Mouse (Mus musculus): Measurements from ENCODE around the gene Atg5. TPM values are rescaled to one million over a fixed set of nuclear protein-coding genes. Genes with fewer than 3 reads are reported as not detected.

The Atg5 gene
- polyA plus RNA-seq, 1 experiment from 2014 or later, result 49.2 TPM

- Histone ChIP-seq H3K27me3 (no peaks in the 10 kb centered on the region), H3K9me3 (no peaks in the 10 kb centered on the region), H3K4me3 (no peak overlapping the region), H3K4me1 (0 out of 2 replicates have a peak, but pooled peaks cover 6% of the 10 kb centered on the region), H3K4me2 (no peak overlapping the region), H3K9ac (no peak overlapping the region), H3K36me3 (no peaks in the 10 kb centered on the region), H3K27ac (no peak overlapping the region)
- no peak for ATAC-seq (ENCODE audit: insufficient number of reproducible peaks, low FRiP score, low TSS enrichment, low read depth)
- 54% methylated on average over 13 of the region's 13 CpGs for WGBS
Observed at GRCm38 (mm10) chr10:44400602-44401001, 132.4 kb downstream of the Atg5 start.

GRCm38 (mm10) chr10:44401600-44401999, 133.4 kb downstream of the Atg5 start:
- Histone ChIP-seq H3K27ac (no peak overlapping the region), H3K9ac (no peak overlapping the region), H3K36me3 (no peaks in the 10 kb centered on the region), H3K4me2 (no peak overlapping the region), H3K4me3 (no peak overlapping the region), H3K27me3 (no peaks in the 10 kb centered on the region), H3K9me3 (no peaks in the 10 kb centered on the region), H3K4me1 (0 out of 2 replicates have a peak, but pooled peaks cover 6% of the 10 kb centered on the region)
- ATAC-seq (ENCODE audit: insufficient number of reproducible peaks, low FRiP score, low TSS enrichment, low read depth), result no peak
- WGBS, result 47% methylated on average over 10 of the region's 10 CpGs

GRCm38 (mm10) chr10:44403415-44403814, 135.3 kb downstream of the Atg5 start:
- no peak overlapping the region for H3K27ac ChIP-seq
- H3K9me3 ChIP-seq, result no peaks in the 10 kb centered on the region
- ATAC-seq (ENCODE audit: insufficient number of reproducible peaks, low FRiP score, low TSS enrichment, low read depth), result no peak
- no peak overlapping the region for H3K9ac ChIP-seq
- no peaks in the 10 kb centered on the region for H3K27me3 ChIP-seq
- no peaks in the 10 kb centered on the region for H3K36me3 ChIP-seq
- WGBS, result 65% methylated on average over 7 of the region's 7 CpGs
- H3K4me1 ChIP-seq, result 0 out of 2 replicates have a peak, but pooled peaks cover 6% of the 10 kb centered on the region
- no peak overlapping the region for H3K4me2 ChIP-seq
- no peak overlapping the region for H3K4me3 ChIP-seq

- Histone ChIP-seq H3K9ac (no peak overlapping the region), H3K4me3 (no peak overlapping the region), H3K36me3 (no peaks in the 10 kb centered on the region), H3K9me3 (no peaks in the 10 kb centered on the region), H3K4me1 (peaks cover 10% of the 10 kb centered on the region), H3K27ac (no peak overlapping the region), H3K4me2 (no peak overlapping the region), H3K27me3 (no peaks in the 10 kb centered on the region)
- no peak for ATAC-seq (ENCODE audit: insufficient number of reproducible peaks, low FRiP score, low TSS enrichment, low read depth)
- 28% methylated on average over 10 of the region's 10 CpGs for WGBS
Observed at GRCm38 (mm10) chr10:44409054-44409453, 140.9 kb downstream of the Atg5 start.

- H3K4me3 ChIP-seq, result no peak overlapping the region
- H3K27ac ChIP-seq, result no peak overlapping the region
- no peak for ATAC-seq (ENCODE audit: insufficient number of reproducible peaks, low FRiP score, low TSS enrichment, low read depth)
- H3K9ac ChIP-seq, result no peak overlapping the region
- H3K27me3 ChIP-seq, result no peaks in the 10 kb centered on the region
- H3K4me1 ChIP-seq, result peaks cover 10% of the 10 kb centered on the region
- H3K36me3 ChIP-seq, result no peaks in the 10 kb centered on the region
- WGBS, result 60% methylated on average over 11 of the region's 11 CpGs
- no peak overlapping the region for H3K4me2 ChIP-seq
- H3K9me3 ChIP-seq, result no peaks in the 10 kb centered on the region
Observed at GRCm38 (mm10) chr10:44409958-44410357, 141.8 kb downstream of the Atg5 start.

MicroRNAs within 50 kb of the gene (microRNA counts, 519-probe panel; counts per million panel counts)
- microRNA mmu-miR-1929, result 1,953 counts per million, percentile 34 among the panel's probes with 10 or more counts

Small RNA genes within 50 kb of the gene (microRNA-seq; reads per million reads assigned to microRNA genes)
- gene Mir1929, result not detected

Other genes starting within 250 kb of the Atg5 start
- 4.7 and 5.7 TPM in 2 replicates for gene Crybg1, start 119.5 kb upstream of the Atg5 start, polyA plus RNA-seq (2015; fragmentation: Nextera tagmentation; extraction: Ambion mirVana)

Measured in limb, embryonic 15.5 days (tissue).